Mouse (Mus musculus): ENCODE results near the gene Pgf.
"Not testable (repeated sequence)": the region's sequence is repeated elsewhere in the genome, so short reads cannot be mapped to it uniquely, and the experiment has no call there.

The Pgf gene

DNA sequence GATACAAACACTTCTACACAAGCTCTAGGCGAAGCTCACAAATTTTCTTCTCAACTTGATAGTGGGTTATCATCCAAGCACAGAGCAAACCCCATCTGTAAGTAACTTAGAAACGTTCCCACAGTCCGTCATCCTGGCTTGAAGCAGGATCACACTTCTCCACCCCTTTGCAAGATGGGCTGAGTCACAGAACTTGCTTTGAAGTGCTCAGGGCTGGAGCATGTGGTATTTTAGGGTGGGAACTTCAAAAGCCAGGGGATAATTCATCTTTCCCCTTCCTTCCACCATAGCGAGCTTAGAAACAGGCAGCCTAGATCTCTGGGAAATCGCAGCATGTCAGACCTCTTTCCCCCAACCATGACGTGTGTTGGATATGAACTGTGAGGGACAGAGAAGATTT, 21.3 kb downstream of the Pgf start:
- no peak for DNase-seq

GRCm38 (mm10) chr12:85153011-85153410, 24.6 kb downstream of the Pgf start:
- no peak for DNase-seq

- peak in 1 of 2 experiments; percentile 25 for DNase-seq
Measured at GRCm38 (mm10) chr12:85151002-85151774, 26.4 kb downstream of the Pgf start, which contains the start of gene Rps6kl1. Rps6kl1 (minus strand) TSS chr12:85151264.

DNA sequence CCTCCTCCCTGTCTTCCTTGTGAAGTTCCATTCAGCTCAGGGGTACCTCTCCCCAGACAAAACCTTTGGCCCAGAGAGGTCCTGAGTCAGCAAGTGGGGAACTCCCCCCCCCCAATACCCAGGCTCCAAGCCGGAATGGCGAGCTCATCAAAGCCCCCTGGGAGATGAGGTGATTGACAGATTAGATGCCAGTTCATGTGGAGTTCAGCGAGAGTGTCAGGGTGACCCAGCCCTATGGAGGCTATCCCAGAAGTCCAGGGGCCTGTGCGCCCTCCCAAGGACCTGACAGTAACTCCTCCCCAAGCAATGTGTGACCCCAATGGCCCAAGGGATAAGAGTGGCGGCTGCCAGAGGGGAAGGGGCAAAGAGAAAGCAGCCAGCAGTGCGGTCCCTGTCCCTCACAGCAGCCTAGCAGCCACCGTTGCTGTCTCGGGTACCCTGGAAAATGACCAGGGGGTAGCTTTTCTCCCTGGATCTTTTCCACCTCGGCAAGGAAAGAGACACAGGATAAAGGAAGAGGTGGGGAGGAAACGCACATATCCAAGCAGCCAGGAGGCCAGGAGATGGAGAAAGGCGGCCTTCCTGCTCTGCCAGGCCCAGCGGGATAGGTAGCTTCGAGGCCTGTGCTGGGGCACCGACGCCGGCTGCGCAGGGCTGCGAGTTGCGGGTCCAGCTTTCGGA, 27.1 kb downstream of the Pgf start:
- no peak for DNase-seq

GRCm38 (mm10) chr12:85146881-85147280, 30.7 kb downstream of the Pgf start:
- no peak for DNase-seq

DNA sequence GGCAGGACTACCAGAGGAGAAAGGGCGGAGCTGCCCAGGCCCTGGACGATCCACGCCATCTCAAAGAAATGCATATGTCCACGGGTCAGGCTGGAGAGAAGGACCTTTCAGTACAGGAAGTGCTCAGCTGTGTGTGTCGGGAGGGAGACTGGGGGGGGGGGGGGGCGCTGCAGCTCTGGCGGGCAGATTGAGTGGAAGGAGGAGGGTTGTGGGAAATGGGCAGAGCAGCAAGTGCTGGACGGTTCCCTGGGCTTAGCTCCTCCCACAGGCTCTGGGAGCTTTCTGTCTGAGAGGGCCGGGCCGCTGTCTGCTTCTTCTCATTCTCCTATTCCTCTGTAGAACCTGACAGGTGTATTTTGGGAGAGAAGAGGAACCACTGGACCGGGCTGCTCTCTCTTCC, 31.2 kb downstream of the Pgf start:
- DNase-seq: no peak

- no peak for DNase-seq
Measured at GRCm38 (mm10) chr12:85145630-85146029, 32.0 kb downstream of the Pgf start.

GRCm38 (mm10) chr12:85144821-85145220, 32.8 kb downstream of the Pgf start:
- no peak for DNase-seq

- not testable (repeated sequence) for DNase-seq
Measured at GRCm38 (mm10) chr12:85144276-85144675, 33.3 kb downstream of the Pgf start.

- peak; percentile 57 to 87 for DNase-seq
Measured at GRCm38 (mm10) chr12:85142803-85143202, 34.8 kb downstream of the Pgf start.

GRCm38 (mm10) chr12:85141096-85141495, 36.5 kb downstream of the Pgf start:
- DNase-seq: no peak

DNA sequence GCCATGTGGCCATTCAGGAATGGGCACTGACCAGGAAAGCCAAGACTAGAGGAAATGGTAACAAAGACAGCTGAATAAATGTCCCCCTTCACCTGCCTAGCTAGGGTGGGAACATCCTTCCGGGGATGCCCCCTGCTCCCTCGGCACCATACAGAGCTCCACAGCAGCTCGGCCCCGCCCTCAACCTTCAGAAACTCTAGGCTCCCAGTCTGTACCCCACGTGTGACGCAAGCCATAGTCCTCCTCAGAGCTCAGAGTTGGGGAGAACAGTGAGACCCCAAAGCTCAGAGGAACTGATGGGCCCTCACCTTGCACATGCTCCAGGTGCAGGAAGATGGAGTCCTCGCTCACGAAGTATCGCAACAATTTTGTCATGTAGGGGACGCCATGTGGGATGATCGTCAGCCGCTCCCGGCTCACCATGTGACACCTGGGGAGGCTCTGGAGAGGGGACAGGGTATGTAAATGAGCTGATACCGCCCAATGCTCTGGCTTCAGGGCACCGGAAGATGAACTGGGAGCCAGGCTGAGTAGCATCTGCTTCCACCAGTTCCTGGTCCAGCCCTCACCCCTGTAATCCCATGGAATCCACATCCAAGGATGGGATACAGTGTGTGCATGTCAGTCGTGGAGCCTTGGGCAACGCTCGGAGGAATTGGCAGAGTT, 37.4 kb downstream of the Pgf start:
- DNase-seq: no peak

DNA sequence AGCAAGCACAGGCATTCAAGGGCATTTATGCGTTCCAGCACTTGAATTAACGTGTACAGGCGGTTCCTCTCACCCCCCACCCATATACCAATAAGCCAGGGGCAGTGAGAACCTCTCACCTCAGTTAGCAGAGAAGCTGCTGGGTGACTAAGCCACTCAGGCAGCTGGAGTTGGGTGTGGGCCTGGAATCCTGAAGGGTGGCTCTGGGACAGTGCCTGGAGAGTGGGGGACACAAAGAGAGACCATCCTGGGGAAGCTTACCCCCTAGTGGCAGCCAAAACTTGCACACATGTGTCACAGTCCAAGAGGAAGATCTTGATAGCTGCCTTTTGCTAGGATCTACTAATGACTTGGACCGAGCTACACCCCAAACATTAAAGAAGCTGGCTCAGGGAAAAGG, 41.0 kb downstream of the Pgf start:
- DNase-seq: no peak

GRCm38 (mm10) chr12:85135513-85136470, 41.8 kb downstream of the Pgf start:
- no peak for DNase-seq

DNA sequence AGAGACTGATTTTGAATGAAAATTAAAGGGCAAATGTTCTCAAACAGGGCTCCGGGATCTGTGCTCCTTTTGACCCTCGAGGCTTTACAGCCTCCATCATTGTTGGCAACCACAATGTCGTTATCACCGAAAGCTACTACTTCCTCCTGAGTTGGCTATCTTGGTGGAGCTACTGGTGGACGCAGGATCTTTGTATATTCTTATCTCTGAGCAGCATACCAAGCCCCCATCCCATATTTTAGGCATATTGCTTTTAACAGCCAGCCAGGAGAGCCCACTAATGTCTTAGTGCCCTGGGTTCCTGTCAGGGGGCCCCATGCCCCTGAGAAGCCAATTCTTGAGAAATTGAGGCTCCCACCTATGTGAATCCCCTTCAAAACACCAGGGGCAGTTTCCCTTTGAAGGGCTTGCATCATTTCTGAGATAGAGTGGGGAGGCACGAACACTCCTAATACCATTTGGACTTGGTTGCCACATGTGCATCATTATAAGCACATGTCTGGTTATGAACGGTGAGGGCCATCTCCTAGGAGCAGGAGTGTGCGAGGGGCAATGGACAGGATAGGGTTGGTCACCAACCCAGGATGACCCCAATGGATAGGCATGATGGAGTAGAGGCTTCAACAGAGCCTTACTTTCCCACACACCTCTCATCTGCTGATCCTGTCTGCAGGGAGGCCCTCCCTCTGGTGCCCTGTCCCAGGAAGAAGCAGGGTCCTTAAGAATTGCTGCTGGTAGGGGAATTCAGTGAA, 43.4 kb downstream of the Pgf start:
- DNase-seq: no peak

DNA sequence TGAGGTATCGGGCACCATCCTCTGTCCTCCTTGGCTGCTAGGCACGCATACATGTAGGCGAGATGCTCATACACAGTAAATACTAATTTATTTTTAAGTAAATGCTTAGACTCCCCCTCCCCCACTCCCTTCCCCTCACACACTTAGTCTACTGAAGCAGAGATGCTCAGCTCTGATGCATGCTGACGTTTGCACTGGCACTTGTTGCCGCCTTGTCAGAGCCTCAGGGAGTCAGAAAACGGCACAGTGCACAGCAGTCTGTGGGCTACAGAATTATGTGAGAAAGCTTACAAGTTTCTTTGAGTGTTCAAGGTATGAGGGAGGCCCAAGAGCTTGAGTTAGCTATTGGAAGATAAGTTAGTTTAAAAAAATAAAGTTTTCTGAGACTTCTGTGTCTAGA, 46.2 kb downstream of the Pgf start:
- no peak for DNase-seq

- no peak for DNase-seq
Measured at GRCm38 (mm10) chr12:85129426-85129978, 48.1 kb downstream of the Pgf start.

- peak; percentile 80 to 85 for DNase-seq
Measured at GRCm38 (mm10) chr12:85126986-85127603, 50.5 kb downstream of the Pgf start.

DNA sequence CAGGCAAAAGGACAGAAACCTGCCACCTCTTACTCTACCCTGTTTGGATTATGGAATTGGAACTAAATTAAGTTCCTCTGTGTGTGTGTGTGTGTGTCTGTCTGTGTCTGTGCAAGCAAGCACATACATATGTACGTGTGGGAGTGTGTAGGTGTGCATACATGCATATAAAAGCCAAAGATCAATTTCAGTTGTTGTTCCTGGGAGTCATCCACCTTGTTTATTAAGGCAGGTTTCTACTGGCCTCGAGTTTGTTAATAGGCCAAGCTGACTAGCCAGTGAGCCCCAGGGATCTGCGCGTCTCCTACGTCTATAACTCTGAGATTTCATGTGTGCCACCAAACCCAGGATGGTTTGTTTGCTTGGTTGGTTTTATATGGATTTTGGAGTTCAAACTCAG, 52.8 kb downstream of the Pgf start:
- DNase-seq: no peak

- no peak for DNase-seq
Measured at GRCm38 (mm10) chr12:85123645-85124044, 53.9 kb downstream of the Pgf start.

- no peak for DNase-seq
Measured at GRCm38 (mm10) chr12:85123108-85123530, 54.5 kb downstream of the Pgf start.

Data from kidney, adult 8-10 months (tissue).